ENCODE assay signal across 8 mouse cellular contexts in the genomic region with DNA sequence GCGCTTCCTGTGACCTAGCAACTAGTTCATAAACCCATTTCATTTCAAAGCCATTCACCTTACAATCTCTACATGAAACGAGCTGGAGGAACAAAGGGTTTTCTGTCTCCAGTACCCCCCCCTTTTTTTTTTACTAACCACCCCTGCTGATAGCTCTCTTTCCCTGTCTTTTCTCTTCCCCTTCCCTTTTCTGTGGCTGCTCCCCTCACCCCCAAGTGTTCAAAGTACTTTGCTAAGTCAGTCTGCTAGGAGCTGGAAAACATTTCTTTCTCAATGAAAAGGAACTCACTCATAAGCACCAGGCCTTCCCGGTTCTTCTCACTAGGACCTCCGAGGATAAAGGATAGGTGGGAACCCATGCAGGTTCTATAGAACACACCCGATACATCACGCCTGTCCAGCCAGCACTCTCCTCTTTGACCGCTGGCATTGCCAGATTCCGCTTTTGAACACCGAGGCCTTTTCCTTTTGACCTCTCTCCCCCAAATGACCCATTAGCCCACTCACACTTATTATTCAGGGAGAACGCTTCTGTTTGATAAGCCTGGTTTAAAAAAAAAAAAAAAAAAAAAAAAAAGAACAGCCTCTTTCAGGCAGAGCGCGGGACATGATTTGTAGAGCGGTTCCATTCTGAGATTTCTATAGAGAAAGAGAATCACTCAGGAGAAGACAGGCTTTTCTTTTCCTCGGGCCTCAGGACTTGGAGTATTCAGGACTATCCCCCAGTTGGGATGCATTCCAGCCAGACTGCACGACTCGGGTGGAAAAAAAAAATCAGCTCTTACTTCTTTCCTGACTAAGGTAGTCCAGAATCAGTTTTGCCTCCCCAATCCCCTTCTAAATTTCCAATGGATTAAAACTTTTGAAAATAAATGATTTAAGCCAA.
DNase-seq lines count a peak whose midpoint lies in the region; ATAC-seq and TF ChIP-seq lines count a peak whose summit lies in the region.

No protein-coding gene starts in this region.

- H3K36me3 ChIP-seq in heart, adult 2 months (ENCODE audit: control insufficient read depth, insufficient read depth, low read length) = peaks cover 10% of the 10 kb centered on the region
- no peaks in the 10 kb centered on the region for H3K36me3 ChIP-seq in ES-Bruce4 (ENCODE audit: control insufficient read depth, insufficient read depth, low read length, poor library complexity, severe bottlenecking)
- H3K36me3 ChIP-seq in forebrain, embryonic 15.5 days = no peaks in the 10 kb centered on the region
- no peaks in the 10 kb centered on the region; the same call in 1 of the 2 replicates for H3K36me3 ChIP-seq in liver, postnatal 0 days (replicated peaks; ENCODE audit: insufficient read depth, low read length)

- no peak for TF ChIP-seq POLR2A in heart, adult 2 months (IDR thresholded peaks at IDR 0.05; ENCODE audit: insufficient read depth, low read depth, low read length)
- no peak for TF ChIP-seq POLR2A in ES-Bruce4 (IDR thresholded peaks at IDR 0.05; ENCODE audit: insufficient read depth, low read length)

- 12% methylated on average over 16 of the region's 16 CpGs for WGBS in heart, adult 2 months
- WGBS in forebrain, embryonic 15.5 days = 1% methylated on average over 16 of the region's 16 CpGs
- WGBS in liver, postnatal 0 days (ENCODE audit: insufficient replicate concordance) = 6% methylated on average over 16 of the region's 16 CpGs

- peak overlapping the region; percentile 92 for H3K27ac ChIP-seq in heart, adult 2 months
- no peak overlapping the region for H3K27ac ChIP-seq in ES-Bruce4 (ENCODE audit: insufficient read depth, low read length)
- peak overlapping the region; percentile 94 for H3K27ac ChIP-seq in forebrain, embryonic 15.5 days (replicated peaks)
- peak overlapping the region; percentile 92 for H3K27ac ChIP-seq in liver, postnatal 0 days (ENCODE audit: low read depth)

- intact Hi-C loops in heart, adult 2 months (cut with DNase I) = loop anchor here (2.0 to 5.0 kb wide), 5 partner anchors 37 to 213 kb away; a partner anchor contains a TSS
- intact Hi-C loops in heart, postnatal 36 days (cut with DNase I) = loop anchor here (2.0 kb wide), 2 partner anchors 57 to 211 kb away; no protein-coding TSS in a partner anchor
- intact Hi-C loops in gastrocnemius, postnatal 14 days (cut with DNase I; ENCODE audit: low total_unique reads) = no loop called here

- H3K4me2 ChIP-seq in forebrain, embryonic 15.5 days (replicated peaks) = peak overlapping the region; percentile 74
- H3K4me2 ChIP-seq in liver, postnatal 0 days (ENCODE audit: low read depth, low read length) = peak overlapping the region; percentile 84

- H3K4me3 ChIP-seq in heart, adult 2 months = peak overlapping the region; percentile 72
- H3K4me3 ChIP-seq in ES-Bruce4 (ENCODE audit: low read depth, low read length) = no peak overlapping the region
- H3K4me3 ChIP-seq in forebrain, embryonic 15.5 days = peak overlapping the region; percentile 62
- peak overlapping the region; percentile 67 for H3K4me3 ChIP-seq in liver, postnatal 0 days (ENCODE audit: low read depth, low read length)

- ATAC-seq in forebrain, embryonic 15.5 days (replicated peaks) = no peak
- ATAC-seq in liver, postnatal 0 days = no peak; the same call in 1 of the 2 replicates

- H3K9me3 ChIP-seq in ES-Bruce4 (replicated peaks; ENCODE audit: control insufficient read depth, insufficient read depth, low read length, poor library complexity, severe bottlenecking) = no peaks in the 10 kb centered on the region
- H3K9me3 ChIP-seq in forebrain, embryonic 15.5 days = no peaks in the 10 kb centered on the region
- no peaks in the 10 kb centered on the region for H3K9me3 ChIP-seq in liver, postnatal 0 days (ENCODE audit: low read length)

- peaks cover 3% of the 10 kb centered on the region; the same call in 1 of the 2 replicates for H3K79me2 ChIP-seq in heart, adult 2 months (replicated peaks; ENCODE audit: control insufficient read depth, insufficient read depth, low read length)

- DNase-seq in heart, adult 2 months = peak in 1 of 2 experiments; percentile 37
- DNase-seq in heart, postnatal 36 days = no peak
- peak; percentile 17 for DNase-seq in liver, postnatal 0 days
- DNase-seq in layer of hippocampus, adult 9-11 months = no peak
- no peak for DNase-seq in gastrocnemius, postnatal 14 days
- no peak for DNase-seq in cerebellum, adult 11 months

- H3K4me1 ChIP-seq in heart, adult 2 months (ENCODE audit: control insufficient read depth, insufficient read depth, low read length) = peaks cover 9% of the 10 kb centered on the region
- no peaks in the 10 kb centered on the region for H3K4me1 ChIP-seq in ES-Bruce4 (ENCODE audit: control insufficient read depth, insufficient read depth, low read length)
- peaks cover 49% of the 10 kb centered on the region for H3K4me1 ChIP-seq in forebrain, embryonic 15.5 days
- peaks cover 23% of the 10 kb centered on the region for H3K4me1 ChIP-seq in liver, postnatal 0 days (ENCODE audit: insufficient read depth)

- no peak for TF ChIP-seq CTCF in heart, adult 2 months (IDR thresholded peaks at IDR 0.05)
- TF ChIP-seq CTCF in ES-Bruce4 (IDR thresholded peaks at IDR 0.05; ENCODE audit: low read depth, low read length) = no peak
- TF ChIP-seq CTCF in liver, postnatal 0 days (IDR thresholded peaks at IDR 0.05; ENCODE audit: low read depth) = no peak

- no peak overlapping the region; the same call in 1 of the 2 replicates for H3K9ac ChIP-seq in heart, adult 2 months (ENCODE audit: low read depth, low read length)
- peak overlapping the region; percentile 19 for H3K9ac ChIP-seq in ES-Bruce4 (ENCODE audit: low read depth, poor library complexity, severe bottlenecking)
- peak overlapping the region; percentile 37 for H3K9ac ChIP-seq in forebrain, embryonic 15.5 days (replicated peaks)
- peak overlapping the region; percentile 74 for H3K9ac ChIP-seq in liver, postnatal 0 days (replicated peaks)

- no peak for TF ChIP-seq EP300 in heart, adult 2 months (IDR thresholded peaks at IDR 0.05; ENCODE audit: insufficient read depth, low read depth, low read length)
- TF ChIP-seq EP300 in ES-Bruce4 (IDR thresholded peaks at IDR 0.05; ENCODE audit: insufficient read depth, low read depth, low read length) = no peak
- TF ChIP-seq EP300 in liver, postnatal 0 days (IDR thresholded peaks at IDR 0.05; ENCODE audit: low read depth) = no peak

- no peaks in the 10 kb centered on the region for H3K27me3 ChIP-seq in heart, adult 2 months (ENCODE audit: control insufficient read depth, insufficient read depth, low read length)
- peaks cover 7% of the 10 kb centered on the region for H3K27me3 ChIP-seq in ES-Bruce4 (ENCODE audit: control insufficient read depth, insufficient read depth, low read length, poor library complexity, severe bottlenecking)
- H3K27me3 ChIP-seq in forebrain, embryonic 15.5 days = no peaks in the 10 kb centered on the region
- no peaks in the 10 kb centered on the region for H3K27me3 ChIP-seq in liver, postnatal 0 days (ENCODE audit: insufficient read depth, low read length)
